In genomic region chr8:124393927-124394326, GRCm38 (mm10) we compare ENCODE assay signal across 12 mouse cellular contexts. TPM values are rescaled to one million over a fixed set of nuclear protein-coding genes. Genes with fewer than 3 reads are reported as not detected.
DNase-seq lines count a peak whose midpoint lies in the region; TF ChIP-seq lines count a peak whose summit lies in the region.
"Had no signal": no experiment of that assay in that cellular context is flagged by ENCODE, and none has a peak within 500 bp of the region (broad histone marks: within the 10 kb centered on the region; RNA-seq: fewer than 3 reads in every experiment).

No protein-coding gene starts in this region.

- intact Hi-C loops in heart, adult 2 months (cut with DNase I): no loop called here

- peak; percentile 34 for TF ChIP-seq CTCF in heart, adult 2 months (IDR thresholded peaks at IDR 0.05)

- TF ChIP-seq POLR2A in heart, adult 2 months (IDR thresholded peaks at IDR 0.05; ENCODE audit: insufficient read depth, low read depth, low read length): no peak

- no peak overlapping the region for H3K27ac ChIP-seq in heart, adult 2 months
- H3K27ac ChIP-seq: limb, embryonic 12.5 days had no signal

- no peaks in the 10 kb centered on the region for H3K4me1 ChIP-seq in heart, adult 2 months (ENCODE audit: control insufficient read depth, insufficient read depth, low read length)
- H3K4me1 ChIP-seq: limb, embryonic 12.5 days had no signal

- no peaks in the 10 kb centered on the region for H3K27me3 ChIP-seq in heart, adult 2 months (ENCODE audit: control insufficient read depth, insufficient read depth, low read length)
- H3K27me3 ChIP-seq: embryonic facial prominence, embryonic 12.5 days; limb, embryonic 12.5 days had no signal

- TF ChIP-seq EP300 in heart, adult 2 months (IDR thresholded peaks at IDR 0.05; ENCODE audit: insufficient read depth, low read depth, low read length): no peak

- H3K36me3 ChIP-seq in heart, adult 2 months (ENCODE audit: control insufficient read depth, insufficient read depth, low read length): no peaks in the 10 kb centered on the region
- H3K36me3 ChIP-seq: embryonic facial prominence, embryonic 12.5 days; limb, embryonic 12.5 days had no signal

- H3K4me3 ChIP-seq in heart, adult 2 months: no peak overlapping the region
- H3K4me3 ChIP-seq: embryonic facial prominence, embryonic 12.5 days; limb, embryonic 12.5 days had no signal

- no peak for DNase-seq in heart, adult 2 months
- no peak for DNase-seq in heart, adult 18-20 months
- DNase-seq in lung, postnatal 10 days: peak; percentile 43
- no peak for DNase-seq in lung, postnatal 36 days
- DNase-seq in NIH3T3 (ENCODE audit: low read depth): peak; percentile 37
- DNase-seq in retina, postnatal 1 day: peak; percentile 19
- DNase-seq in Muller cell, postnatal 12 days (ENCODE audit: inconsistent ontology term): no peak
- no peak for DNase-seq in urinary bladder, postnatal 36 days (ENCODE audit: low spot score in 2 of 2)
- DNase-seq: kidney, postnatal 14 days had no signal

- H3K79me2 ChIP-seq in heart, adult 2 months (replicated peaks; ENCODE audit: control insufficient read depth, insufficient read depth, low read length): no peaks in the 10 kb centered on the region

- H3K9ac ChIP-seq in heart, adult 2 months (ENCODE audit: low read depth, low read length): no peak overlapping the region
- H3K9ac ChIP-seq: embryonic facial prominence, embryonic 12.5 days; limb, embryonic 12.5 days had no signal

- WGBS in heart, adult 2 months: 75% methylated on average over 4 of the region's 4 CpGs

RNA-seq across cellular contexts. Expression of gene Pgbd5, which starts 45.5 kb away (rescaled TPM):
- total RNA-seq in heart, adult 2 months (2021): under 1 TPM; 0.43 to 0.55 TPM
- 0.82 and 0.98 TPM in 2 replicates for polyA plus RNA-seq in heart, adult 2 months (2012; rRNA removed)
- total RNA-seq in heart, adult 18-20 months (2021): under 1 TPM; 0.49 to 0.72 TPM
- total RNA-seq: neutrophil, adult 5-6 weeks had no signal

Comparison
In these comparisons a context has a peak if more than half of its experiments do, and no peak if none do; other contexts are left out.
1. DNase-seq: peak in lung, postnatal 10 days (single experiment), NIH3T3 (single experiment) and retina, postnatal 1 day (single experiment); none in heart, adult 2 months (0 of 2), heart, adult 18-20 months (0 of 2), lung, postnatal 36 days (single experiment), Muller cell, postnatal 12 days (single experiment) and urinary bladder, postnatal 36 days (0 of 2).